Mouse (Mus musculus): ENCODE data around the gene Nrxn2. TPM values are rescaled to one million over a fixed set of nuclear protein-coding genes. Genes with fewer than 3 reads are reported as not detected.

Gene Nrxn2
- polyA plus RNA-seq, 1 experiment from 2014 or later, result 41.7 TPM

DNA sequence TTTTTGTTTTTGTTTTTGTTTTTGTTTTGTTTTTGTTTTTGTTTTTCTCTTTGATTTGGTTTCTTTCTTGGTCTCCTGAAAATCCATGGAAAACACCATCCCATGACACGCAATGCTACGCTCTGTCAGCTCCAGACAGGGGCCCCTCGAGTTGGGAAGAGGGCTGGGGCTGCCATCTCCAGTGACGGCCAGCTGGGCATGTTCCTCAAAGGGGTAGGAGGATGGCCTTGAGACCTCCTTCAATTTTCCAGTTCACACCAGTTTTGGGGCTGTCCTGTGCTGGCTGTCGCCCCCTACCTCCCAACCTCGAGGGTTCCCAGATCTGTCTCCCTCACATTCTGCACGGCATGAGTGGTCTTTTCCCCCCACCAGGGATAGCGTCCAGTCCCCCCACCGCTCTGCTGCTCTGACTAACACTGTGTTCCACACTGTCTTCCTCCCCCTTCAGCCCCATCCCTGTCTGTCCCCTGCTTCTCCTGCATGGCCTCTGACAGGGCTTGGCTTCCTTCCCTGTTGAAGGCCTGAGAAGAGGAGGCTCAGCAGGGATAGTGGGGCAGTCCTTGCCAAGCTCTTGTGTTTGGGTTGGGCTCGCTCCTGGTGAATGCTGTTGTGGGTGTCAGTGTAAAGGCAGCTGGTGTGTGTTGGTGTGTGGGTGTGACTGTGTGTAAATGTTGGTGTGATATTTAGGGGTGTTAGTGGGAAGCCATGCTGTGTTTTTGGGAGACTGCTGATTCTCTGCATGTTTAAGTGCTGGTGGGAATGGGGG, 46.0 kb downstream of the Nrxn2 start:
- H3K27me3 ChIP-seq (replicated peaks; ENCODE audit: control insufficient read depth, insufficient read depth, low read length), result no peaks in the 10 kb centered on the region
- peaks cover 10% of the 10 kb centered on the region for H3K4me1 ChIP-seq (ENCODE audit: control insufficient read depth, insufficient read depth, low read length)
- H3K36me3 ChIP-seq (ENCODE audit: control insufficient read depth, insufficient read depth, low read length), result peaks cover 8% of the 10 kb centered on the region
- DNase-seq (ENCODE audit: low spot score), result no peak
- 0 out of 2 replicates have a peak, but pooled peaks have one; percentile 46 for ATAC-seq
- no peaks in the 10 kb centered on the region; the same call in 1 of the 2 replicates for H3K9me3 ChIP-seq (replicated peaks; ENCODE audit: control insufficient read depth, low read length)
- no peak overlapping the region for H3K4me3 ChIP-seq (ENCODE audit: low read depth, low read length)
- H3K9ac ChIP-seq (ENCODE audit: low read length), result no peak overlapping the region
- 0 out of 2 replicates have a peak overlapping the region, but pooled peaks have one; percentile 36 for H3K27ac ChIP-seq (ENCODE audit: low read depth, low read length)
- H3K4me2 ChIP-seq (ENCODE audit: low read length), result no peak overlapping the region
- WGBS, result 49% methylated on average over 10 of the region's 10 CpGs

- Histone ChIP-seq H3K4me1 (ENCODE audit: control insufficient read depth, insufficient read depth, low read length) (peaks cover 10% of the 10 kb centered on the region), H3K4me3 (ENCODE audit: low read depth, low read length) (no peak overlapping the region), H3K9ac (ENCODE audit: low read length) (no peak overlapping the region), H3K27ac (ENCODE audit: low read depth, low read length) (peak overlapping the region; percentile 36; the same call in 1 of the 2 replicates), H3K36me3 (ENCODE audit: control insufficient read depth, insufficient read depth, low read length) (peaks cover 4% of the 10 kb centered on the region), H3K4me2 (ENCODE audit: low read length) (no peak overlapping the region), H3K9me3 (replicated peaks; ENCODE audit: control insufficient read depth, low read length) (no peaks in the 10 kb centered on the region; the same call in 1 of the 2 replicates), H3K27me3 (replicated peaks; ENCODE audit: control insufficient read depth, insufficient read depth, low read length) (no peaks in the 10 kb centered on the region)
- 0 out of 2 replicates have a peak, but pooled peaks have one; percentile 44 for ATAC-seq
- 40% methylated on average over 5 of the region's 5 CpGs for WGBS
- no peak for DNase-seq (ENCODE audit: low spot score)
Observed at GRCm38 (mm10) chr19:6465090-6465489, 46.6 kb downstream of the Nrxn2 start.

DNA sequence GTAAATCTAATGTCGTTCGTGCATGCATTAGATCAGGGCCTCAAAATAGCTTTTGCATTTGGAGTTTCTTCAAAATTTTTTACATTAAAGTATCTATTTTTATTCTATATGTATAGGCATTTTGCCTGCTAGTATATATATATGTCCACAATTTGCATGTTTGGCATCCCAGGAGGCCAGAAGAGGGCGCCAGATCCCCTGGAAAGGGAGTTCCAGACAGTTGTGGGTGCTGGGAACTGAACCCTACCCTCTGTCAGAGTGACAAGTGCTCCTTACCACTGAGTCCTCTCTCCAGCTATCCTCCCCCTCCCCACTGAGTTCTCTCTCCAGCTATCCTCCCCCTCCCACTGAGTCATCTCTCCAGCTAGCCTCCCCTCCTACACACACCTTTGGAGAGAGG, 48.4 kb downstream of the Nrxn2 start:
- H3K4me3 ChIP-seq (ENCODE audit: low read depth, low read length), result no peak overlapping the region
- H3K36me3 ChIP-seq (ENCODE audit: control insufficient read depth, insufficient read depth, low read length), result no peaks in the 10 kb centered on the region; the same call in none of the 2 replicates
- H3K27me3 ChIP-seq (replicated peaks; ENCODE audit: control insufficient read depth, insufficient read depth, low read length), result no peaks in the 10 kb centered on the region
- DNase-seq (ENCODE audit: low spot score) (no peak), ATAC-seq (no peak)
- H3K9ac ChIP-seq (ENCODE audit: low read length), result no peak overlapping the region
- no peak overlapping the region for H3K27ac ChIP-seq (ENCODE audit: low read depth, low read length)
- WGBS, result 87% methylated on average over 3 of the region's 3 CpGs
- no peak overlapping the region for H3K4me2 ChIP-seq (ENCODE audit: low read length)
- H3K9me3 ChIP-seq (replicated peaks; ENCODE audit: control insufficient read depth, low read length), result no peaks in the 10 kb centered on the region; the same call in 1 of the 2 replicates
- peaks cover 10% of the 10 kb centered on the region for H3K4me1 ChIP-seq (ENCODE audit: control insufficient read depth, insufficient read depth, low read length)

DNA sequence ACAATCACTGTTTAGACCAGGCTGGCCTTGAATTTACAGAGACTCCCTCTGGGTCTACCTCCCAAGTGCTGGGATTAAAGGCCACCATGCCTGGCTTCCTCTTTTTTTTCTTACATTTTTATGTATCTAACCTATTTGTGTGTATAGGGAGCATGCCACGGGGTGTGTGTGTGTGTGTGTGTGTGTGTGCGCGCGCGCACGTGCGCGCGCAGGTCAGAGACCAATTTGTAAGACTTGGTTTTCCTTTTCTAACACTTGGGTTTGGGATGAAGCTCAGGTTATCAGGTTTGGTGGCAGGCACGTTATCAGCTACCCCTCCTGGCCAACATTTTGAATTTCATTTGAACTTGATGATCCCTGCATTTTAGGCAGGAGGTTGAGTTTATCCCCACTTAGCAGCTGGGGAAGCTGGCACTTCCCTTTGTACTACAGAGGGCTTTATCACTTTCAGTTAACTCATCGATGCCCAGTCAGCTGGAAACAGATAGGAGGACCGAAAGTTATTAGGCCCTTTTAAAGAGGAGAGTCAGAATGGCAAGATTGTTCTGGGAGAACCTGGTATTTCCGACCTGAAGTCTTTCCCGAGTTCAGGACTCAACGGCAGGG, 48.9 kb downstream of the Nrxn2 start:
- H3K36me3 ChIP-seq (ENCODE audit: control insufficient read depth, insufficient read depth, low read length), result peaks cover 4% of the 10 kb centered on the region
- DNase-seq (ENCODE audit: low spot score) (no peak), ATAC-seq (no peak)
- peaks cover 10% of the 10 kb centered on the region for H3K4me1 ChIP-seq (ENCODE audit: control insufficient read depth, insufficient read depth, low read length)
- H3K4me2 ChIP-seq (ENCODE audit: low read length), result no peak overlapping the region
- no peak overlapping the region for H3K9ac ChIP-seq (ENCODE audit: low read length)
- no peak overlapping the region for H3K27ac ChIP-seq (ENCODE audit: low read depth, low read length)
- no peak overlapping the region for H3K4me3 ChIP-seq (ENCODE audit: low read depth, low read length)
- no peaks in the 10 kb centered on the region; the same call in 1 of the 2 replicates for H3K9me3 ChIP-seq (replicated peaks; ENCODE audit: control insufficient read depth, low read length)
- no peaks in the 10 kb centered on the region for H3K27me3 ChIP-seq (replicated peaks; ENCODE audit: control insufficient read depth, insufficient read depth, low read length)
- 89% methylated on average over 15 of the region's 15 CpGs for WGBS

GRCm38 (mm10) chr19:6471630-6472029, 53.1 kb downstream of the Nrxn2 start:
- DNase-seq (ENCODE audit: low spot score), result no peak
- WGBS, result 79% methylated on average over 4 of the region's 5 CpGs
- H3K9ac ChIP-seq (ENCODE audit: low read length), result no peak overlapping the region
- no peak overlapping the region for H3K4me3 ChIP-seq (ENCODE audit: low read depth, low read length)
- H3K27me3 ChIP-seq (replicated peaks; ENCODE audit: control insufficient read depth, insufficient read depth, low read length), result no peaks in the 10 kb centered on the region
- peaks cover 15% of the 10 kb centered on the region for H3K36me3 ChIP-seq (ENCODE audit: control insufficient read depth, insufficient read depth, low read length)
- no peaks in the 10 kb centered on the region for H3K4me1 ChIP-seq (ENCODE audit: control insufficient read depth, insufficient read depth, low read length)
- no peak overlapping the region for H3K27ac ChIP-seq (ENCODE audit: low read depth, low read length)
- H3K4me2 ChIP-seq (ENCODE audit: low read length), result no peak overlapping the region
- no peak for ATAC-seq
- no peaks in the 10 kb centered on the region; the same call in 1 of the 2 replicates for H3K9me3 ChIP-seq (replicated peaks; ENCODE audit: control insufficient read depth, low read length)

DNA sequence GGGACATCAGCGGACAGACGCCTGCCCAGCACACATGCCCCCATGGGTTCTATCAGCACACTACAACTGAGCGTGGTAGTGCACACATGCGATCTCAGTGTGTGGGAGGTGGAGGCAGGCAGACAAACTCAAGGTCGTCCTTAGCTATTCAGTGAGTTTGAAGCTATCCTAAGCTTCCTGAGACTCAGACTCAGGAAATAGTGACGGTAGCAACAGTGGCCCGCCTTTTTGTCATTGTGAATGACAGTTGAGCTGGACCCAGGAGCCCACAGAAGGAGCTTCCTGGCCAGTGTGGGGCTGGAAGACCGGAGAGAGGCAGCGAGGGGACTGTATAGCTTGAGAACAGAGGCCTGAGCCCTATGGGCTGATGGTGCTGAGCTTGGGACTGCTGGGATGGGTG, 54.3 kb downstream of the Nrxn2 start:
- no peaks in the 10 kb centered on the region for H3K4me1 ChIP-seq (ENCODE audit: control insufficient read depth, insufficient read depth, low read length)

DNA sequence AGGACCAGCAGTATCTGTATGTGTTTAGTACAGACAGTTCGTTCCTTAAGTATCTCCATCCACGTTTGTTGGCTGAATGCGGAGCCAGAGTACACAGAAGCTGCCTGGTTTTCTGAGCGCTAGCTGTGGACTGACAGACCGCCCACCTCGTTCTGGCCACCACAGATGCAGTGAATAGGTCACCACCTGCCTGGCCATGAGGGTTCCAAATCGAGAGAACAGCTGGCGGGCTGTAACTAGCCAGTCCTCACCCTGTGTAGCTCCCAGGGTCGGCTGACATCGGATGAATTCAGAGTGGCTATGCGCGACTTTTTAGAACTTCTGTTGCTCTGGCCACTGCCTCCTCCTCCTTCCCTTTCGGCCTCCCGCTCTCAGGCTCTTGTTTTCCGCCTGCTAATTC, 56.2 kb downstream of the Nrxn2 start:
- no peak overlapping the region for H3K9ac ChIP-seq (ENCODE audit: low read length)
- no peaks in the 10 kb centered on the region for H3K27me3 ChIP-seq (replicated peaks; ENCODE audit: control insufficient read depth, insufficient read depth, low read length)
- H3K36me3 ChIP-seq (ENCODE audit: control insufficient read depth, insufficient read depth, low read length), result peaks cover 15% of the 10 kb centered on the region
- 41% methylated on average over 15 of the region's 15 CpGs for WGBS
- H3K9me3 ChIP-seq (replicated peaks; ENCODE audit: control insufficient read depth, low read length), result no peaks in the 10 kb centered on the region
- H3K4me3 ChIP-seq (ENCODE audit: low read depth, low read length), result no peak overlapping the region
- 0 out of 2 replicates have a peak overlapping the region, but pooled peaks have one; percentile 27 for H3K27ac ChIP-seq (ENCODE audit: low read depth, low read length)
- no peak overlapping the region for H3K4me2 ChIP-seq (ENCODE audit: low read length)
- no peak for ATAC-seq
- DNase-seq (ENCODE audit: low spot score), result no peak
- H3K4me1 ChIP-seq (ENCODE audit: control insufficient read depth, insufficient read depth, low read length), result no peaks in the 10 kb centered on the region

More for the DNA sequence above, 54.3 kb downstream of the Nrxn2 start:
- Histone ChIP-seq H3K27me3 (replicated peaks; ENCODE audit: control insufficient read depth, insufficient read depth, low read length) (no peaks in the 10 kb centered on the region), H3K4me3 (ENCODE audit: low read depth, low read length) (no peak overlapping the region), H3K4me2 (ENCODE audit: low read length) (no peak overlapping the region), H3K9me3 (replicated peaks; ENCODE audit: control insufficient read depth, low read length) (no peaks in the 10 kb centered on the region), H3K36me3 (ENCODE audit: control insufficient read depth, insufficient read depth, low read length) (peaks cover 15% of the 10 kb centered on the region), H3K9ac (ENCODE audit: low read length) (no peak overlapping the region), H3K27ac (ENCODE audit: low read depth, low read length) (no peak overlapping the region)
- no peak for DNase-seq (ENCODE audit: low spot score)
- 84% methylated on average over 9 of the region's 9 CpGs for WGBS
- no peak for ATAC-seq

DNA sequence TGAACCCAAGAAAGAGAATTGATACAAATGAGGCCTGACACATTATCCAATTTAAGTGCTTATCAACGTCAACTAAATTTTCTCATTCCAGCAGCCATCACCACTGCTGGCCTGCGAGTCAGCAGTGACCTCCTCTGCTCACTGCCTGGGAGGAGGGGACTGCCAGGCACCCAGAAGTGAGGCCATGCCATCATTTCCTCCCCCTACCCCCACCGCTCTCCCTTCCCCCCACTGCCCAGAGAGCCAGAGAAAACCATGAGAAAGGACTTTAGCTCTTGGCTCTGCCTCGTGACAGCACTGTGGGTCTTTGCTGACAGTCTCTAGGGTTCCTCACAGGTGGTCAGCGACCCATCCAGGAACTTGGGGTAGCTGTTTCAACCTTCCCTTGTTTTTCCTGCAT, 56.6 kb downstream of the Nrxn2 start:
- Histone ChIP-seq H3K4me2 (ENCODE audit: low read length) (no peak overlapping the region), H3K27me3 (replicated peaks; ENCODE audit: control insufficient read depth, insufficient read depth, low read length) (no peaks in the 10 kb centered on the region), H3K9ac (ENCODE audit: low read length) (no peak overlapping the region), H3K4me3 (ENCODE audit: low read depth, low read length) (no peak overlapping the region), H3K9me3 (replicated peaks; ENCODE audit: control insufficient read depth, low read length) (no peaks in the 10 kb centered on the region), H3K36me3 (ENCODE audit: control insufficient read depth, insufficient read depth, low read length) (peaks cover 15% of the 10 kb centered on the region), H3K4me1 (ENCODE audit: control insufficient read depth, insufficient read depth, low read length) (no peaks in the 10 kb centered on the region), H3K27ac (ENCODE audit: low read depth, low read length) (no peak overlapping the region)
- 39% methylated on average over 5 of the region's 5 CpGs for WGBS
- ATAC-seq (no peak), DNase-seq (ENCODE audit: low spot score) (no peak)

DNA sequence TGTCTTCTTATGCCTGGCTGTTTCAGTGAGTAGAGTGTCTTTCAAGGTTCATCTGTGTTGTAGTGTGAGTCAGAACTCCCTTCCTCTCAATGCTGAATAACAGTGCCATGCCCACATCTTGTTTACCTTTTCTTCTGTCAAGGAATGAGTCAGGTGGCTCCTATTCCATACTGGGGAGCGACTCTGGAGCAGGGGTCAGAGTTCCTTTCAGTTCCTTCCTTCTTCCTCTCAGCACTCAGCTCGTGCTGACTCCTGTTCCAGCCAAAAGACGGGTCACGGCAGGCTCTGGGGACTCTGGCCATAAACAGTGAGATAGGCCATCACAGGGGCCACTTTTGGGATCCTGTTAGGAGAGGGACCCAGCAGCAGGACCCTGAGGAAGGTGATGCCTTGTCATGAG, 58.5 kb downstream of the Nrxn2 start:
- Histone ChIP-seq H3K4me1 (ENCODE audit: control insufficient read depth, insufficient read depth, low read length) (no peaks in the 10 kb centered on the region), H3K4me3 (ENCODE audit: low read depth, low read length) (no peak overlapping the region), H3K36me3 (ENCODE audit: control insufficient read depth, insufficient read depth, low read length) (peaks cover 27% of the 10 kb centered on the region), H3K9ac (ENCODE audit: low read length) (no peak overlapping the region), H3K27ac (ENCODE audit: low read depth, low read length) (no peak overlapping the region), H3K27me3 (replicated peaks; ENCODE audit: control insufficient read depth, insufficient read depth, low read length) (no peaks in the 10 kb centered on the region), H3K9me3 (replicated peaks; ENCODE audit: control insufficient read depth, low read length) (no peaks in the 10 kb centered on the region), H3K4me2 (ENCODE audit: low read length) (no peak overlapping the region)
- WGBS, result 78% methylated on average over 4 of the region's 4 CpGs
- ATAC-seq (no peak), DNase-seq (ENCODE audit: low spot score) (no peak)

Data from forebrain, embryonic 14.5 days (tissue).